Mouse (Mus musculus): ENCODE measurements around the gene Hipk2. TPM values are rescaled to one million over a fixed set of nuclear protein-coding genes. Genes with fewer than 3 reads are reported as not detected.

The Hipk2 gene
- total and polyA plus RNA-seq, 3 experiments = 3.9 to 85.1 (median 14.1) TPM

DNA sequence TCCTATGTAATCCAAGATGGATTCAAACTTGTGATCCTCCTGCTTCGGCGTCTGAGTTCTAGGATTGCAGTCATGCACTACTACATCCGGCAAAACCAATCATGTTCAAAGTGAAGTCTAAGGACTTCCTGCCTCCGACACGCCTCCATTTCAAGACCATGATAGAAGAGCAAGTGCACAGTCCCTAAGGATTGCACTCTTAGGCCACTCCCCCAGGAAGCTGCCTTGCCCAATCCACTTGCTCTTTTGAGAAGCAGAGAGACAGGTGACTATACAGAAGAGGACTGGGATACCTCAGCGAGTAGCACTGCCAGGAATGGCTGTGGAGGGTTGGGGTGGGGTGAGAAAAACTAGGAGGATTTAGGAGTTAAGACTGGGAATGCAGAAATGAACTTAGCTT lies 13.2 kb upstream of the Hipk2 start:
- Histone ChIP-seq H3K27ac (ENCODE audit: control insufficient read depth, low read depth, low read length) (no peak overlapping the region), H3K79me2 (ENCODE audit: control insufficient read depth, insufficient read depth, low read length, poor library complexity) (no peaks in the 10 kb centered on the region), H3K4me1 (ENCODE audit: control insufficient read depth in 1 of 2, insufficient read depth in 2 of 2, low read length in 2 of 2) (peaks cover 16 to 23% of the 10 kb centered on the region in 2 experiments), H3K9ac (ENCODE audit: control insufficient read depth, low read depth, low read length, poor library complexity, severe bottlenecking) (no peak overlapping the region), H3K36me3 (ENCODE audit: control insufficient read depth in 1 of 2, insufficient read depth in 2 of 2, low read length in 2 of 2) (peaks cover 0 to 28% of the 10 kb centered on the region in 2 experiments; a peak in 2 of 4 replicates), H3K9me3 (replicated peaks; ENCODE audit: insufficient read depth, low read length) (no peaks in the 10 kb centered on the region), H3K4me3 (ENCODE audit: control insufficient read depth in 1 of 2, insufficient read depth in 1 of 2, low read depth in 2 of 2, low read length in 2 of 2) (no peak overlapping the region), H3K27me3 (ENCODE audit: control insufficient read depth in 1 of 2, insufficient read depth in 2 of 2, low read length in 2 of 2) (no peaks in the 10 kb centered on the region)
- TF ChIP-seq JUND (IDR thresholded peaks at IDR 0.05; ENCODE audit: low read depth, low read length) = no peak
- DNase-seq (ENCODE audit: low read depth, low spot score) = no peak

DNA sequence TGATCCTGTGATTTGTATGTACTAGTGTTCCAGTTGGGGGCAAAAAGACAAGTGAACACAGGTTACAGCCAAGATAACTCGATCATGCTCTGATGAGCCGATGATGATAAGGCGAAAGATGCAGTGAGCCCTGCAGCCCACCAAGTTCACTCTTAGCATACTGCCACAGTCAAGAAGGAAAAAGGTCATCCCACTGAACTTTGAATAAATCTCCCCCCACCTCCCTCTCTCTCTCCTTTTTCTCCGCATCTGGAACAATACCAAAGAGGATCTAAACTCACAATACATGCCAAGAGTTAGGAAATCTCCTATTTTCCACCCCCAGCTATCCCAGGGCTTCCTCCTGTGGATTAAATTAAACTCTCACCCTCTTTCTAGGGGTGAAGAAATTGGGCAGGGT lies 11.5 kb upstream of the Hipk2 start:
- TF ChIP-seq MEF2A (IDR thresholded peaks at IDR 0.05; ENCODE audit: extremely low read depth, insufficient replicate concordance, low read depth, low read length, poor library complexity, severe bottlenecking) = no peak
- no peak for TF ChIP-seq POLR2AphosphoS2 (IDR thresholded peaks at IDR 0.05; ENCODE audit: low read length)
- TF ChIP-seq TBP (IDR thresholded peaks at IDR 0.05; ENCODE audit: low read depth, low read length) = no peak
- TF ChIP-seq GATA1 (IDR thresholded peaks at IDR 0.05; ENCODE audit: low read depth, low read length) = no peak
- no peak for TF ChIP-seq HCFC1 (IDR thresholded peaks at IDR 0.05; ENCODE audit: low read depth, low read length)
- no peak for TF ChIP-seq SMC3 (IDR thresholded peaks at IDR 0.05; ENCODE audit: low read depth, low read length)
- no peak for TF ChIP-seq TAL1 (IDR thresholded peaks at IDR 0.05; ENCODE audit: low read length)
- no peak for TF ChIP-seq UBTF (IDR thresholded peaks at IDR 0.05; ENCODE audit: borderline replicate concordance, insufficient read depth, low read depth, low read length)
- TF ChIP-seq BHLHE40 (IDR thresholded peaks at IDR 0.05; ENCODE audit: borderline replicate concordance, low read depth, low read length) = no peak
- TF ChIP-seq NELFE (IDR thresholded peaks at IDR 0.05; ENCODE audit: low read depth, low read length) = no peak
- peaks cover 18 to 35% of the 10 kb centered on the region in 2 experiments for H3K4me1 ChIP-seq (ENCODE audit: control insufficient read depth in 1 of 2, insufficient read depth in 2 of 2, low read length in 2 of 2)
- no peaks in the 10 kb centered on the region for H3K79me2 ChIP-seq (ENCODE audit: control insufficient read depth, insufficient read depth, low read length, poor library complexity)
- DNase-seq (ENCODE audit: low read depth, low spot score) = no peak
- no peak overlapping the region for H3K4me3 ChIP-seq (ENCODE audit: control insufficient read depth in 1 of 2, insufficient read depth in 1 of 2, low read depth in 2 of 2, low read length in 2 of 2)
- no peak overlapping the region for H3K27ac ChIP-seq (ENCODE audit: control insufficient read depth, low read depth, low read length)
- no peak overlapping the region for H3K9ac ChIP-seq (ENCODE audit: control insufficient read depth, low read depth, low read length, poor library complexity, severe bottlenecking)
- peaks cover 0 to 35% of the 10 kb centered on the region in 2 experiments; a peak in 2 of 4 replicates for H3K36me3 ChIP-seq (ENCODE audit: control insufficient read depth in 1 of 2, insufficient read depth in 2 of 2, low read length in 2 of 2)
- H3K9me3 ChIP-seq (replicated peaks; ENCODE audit: insufficient read depth, low read length) = no peaks in the 10 kb centered on the region
- no peaks in the 10 kb centered on the region for H3K27me3 ChIP-seq (ENCODE audit: control insufficient read depth in 1 of 2, insufficient read depth in 2 of 2, low read length in 2 of 2)

DNA sequence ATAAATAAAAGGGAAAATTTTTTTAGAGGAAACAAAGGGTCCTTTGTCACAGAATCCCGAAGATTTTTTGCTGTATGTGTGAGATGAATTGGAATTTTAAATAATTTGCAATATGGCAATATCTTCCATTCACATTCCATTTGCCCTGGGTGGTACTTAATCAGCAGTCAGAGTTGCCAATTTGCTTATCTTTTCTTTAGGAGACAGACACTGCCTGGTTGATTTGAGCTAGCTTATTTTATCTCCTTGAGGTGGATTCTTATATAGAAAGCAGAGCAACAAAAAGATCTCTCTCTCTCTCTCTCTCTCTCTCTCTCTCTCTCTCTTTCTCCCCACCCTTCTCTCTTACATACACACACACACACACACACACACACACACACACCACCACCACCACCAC lies 9.2 kb upstream of the Hipk2 start:
- Histone ChIP-seq H3K9ac (ENCODE audit: control insufficient read depth, low read depth, low read length, poor library complexity, severe bottlenecking) (no peak overlapping the region), H3K36me3 (ENCODE audit: control insufficient read depth in 1 of 2, insufficient read depth in 2 of 2, low read length in 2 of 2) (peaks cover 0 to 24% of the 10 kb centered on the region in 2 experiments; a peak in 2 of 4 replicates), H3K27me3 (ENCODE audit: control insufficient read depth in 1 of 2, insufficient read depth in 2 of 2, low read length in 2 of 2) (no peaks in the 10 kb centered on the region), H3K4me3 (ENCODE audit: control insufficient read depth in 1 of 2, insufficient read depth in 1 of 2, low read depth in 2 of 2, low read length in 2 of 2) (no peak overlapping the region), H3K27ac (ENCODE audit: control insufficient read depth, low read depth, low read length) (no peak overlapping the region), H3K4me1 (ENCODE audit: control insufficient read depth in 1 of 2, insufficient read depth in 2 of 2, low read length in 2 of 2) (peaks cover 7 to 28% of the 10 kb centered on the region in 2 experiments), H3K79me2 (ENCODE audit: control insufficient read depth, insufficient read depth, low read length, poor library complexity) (no peaks in the 10 kb centered on the region), H3K9me3 (replicated peaks; ENCODE audit: insufficient read depth, low read length) (no peaks in the 10 kb centered on the region)
- DNase-seq (ENCODE audit: low read depth, low spot score) = no peak
- TF ChIP-seq MAX (IDR thresholded peaks at IDR 0.05; ENCODE audit: low read length) (no peak), GABPA (IDR thresholded peaks at IDR 0.05; ENCODE audit: low read depth, low read length) (no peak), ZC3H11A (IDR thresholded peaks at IDR 0.05; ENCODE audit: low read depth, low read length) (no peak), EP300 (IDR thresholded peaks at IDR 0.05; ENCODE audit: low read depth in 1 of 2, low read length in 2 of 2) (peak; percentile 34 to 52; a peak in 1 of 4 replicates), ZKSCAN1 (IDR thresholded peaks at IDR 0.05; ENCODE audit: low read depth, low read length) (no peak), TCF12 (IDR thresholded peaks at IDR 0.05; ENCODE audit: low read depth, low read length) (peak; percentile 60), POLR2AphosphoS2 (IDR thresholded peaks at IDR 0.05; ENCODE audit: low read length) (no peak), MAFK (IDR thresholded peaks at IDR 0.05; ENCODE audit: borderline replicate concordance, low read depth, low read length) (no peak), CTCF (IDR thresholded peaks at IDR 0.05 in 2 of 3, conservative IDR thresholded peaks at IDR 0.05 in 1 of 3; ENCODE audit: control insufficient read depth in 1 of 3, insufficient read depth in 1 of 3, low read depth in 2 of 3, low read length in 3 of 3, poor library complexity in 1 of 3, severe bottlenecking in 1 of 3) (no peak), UBTF (IDR thresholded peaks at IDR 0.05; ENCODE audit: borderline replicate concordance, insufficient read depth, low read depth, low read length) (no peak), ZNF384 (IDR thresholded peaks at IDR 0.05; ENCODE audit: low read depth, low read length) (no peak), ETS1 (IDR thresholded peaks at IDR 0.05; ENCODE audit: low read depth, low read length) (0 out of 2 replicates have a peak, but pooled peaks have one; percentile 33), RAD21 (IDR thresholded peaks at IDR 0.05; ENCODE audit: low read depth, low read length) (no peak), HCFC1 (IDR thresholded peaks at IDR 0.05; ENCODE audit: low read depth, low read length) (no peak), GATA1 (IDR thresholded peaks at IDR 0.05; ENCODE audit: low read depth, low read length) (peak; percentile 71), MAZ (IDR thresholded peaks at IDR 0.05; ENCODE audit: low read depth, low read length) (no peak), ELF1 (IDR thresholded peaks at IDR 0.05; ENCODE audit: low read depth, low read length) (no peak), TAL1 (IDR thresholded peaks at IDR 0.05; ENCODE audit: low read length) (no peak), USF1 (IDR thresholded peaks at IDR 0.05; ENCODE audit: low read depth, low read length) (no peak), SMC3 (IDR thresholded peaks at IDR 0.05; ENCODE audit: low read depth, low read length) (no peak)
